Mouse (Mus musculus) heart, postnatal 36 days (tissue): ENCODE results near the gene Cep83. TPM values are rescaled to one million over a fixed set of nuclear protein-coding genes. Genes with fewer than 3 reads are reported as not detected.
"Not testable (repeated sequence)": the region's sequence is repeated elsewhere in the genome, so short reads cannot be mapped to it uniquely, and the experiment has no call there.

ENCODE experiments used
- DNase-seq, 2 experiments: peaks; one replicate each; pipeline ENCODE4 v3.0.0; 2021 to 2022
- intact Hi-C: fragments of 180-260 bp; cut with DNase I; formaldehyde crosslinking; loops from one replicate; pipeline ENCODE4 v1.15.1; 2025
- total RNA-seq, 2 experiments: library from RNA; stranded (reverse); gene quantifications; 2 replicates each; pipeline ENCODE4 v1.2.3; 2021

The Cep83 gene
- 10 to 100 TPM; 21.5 to 24.0 TPM for total RNA-seq

DNA sequence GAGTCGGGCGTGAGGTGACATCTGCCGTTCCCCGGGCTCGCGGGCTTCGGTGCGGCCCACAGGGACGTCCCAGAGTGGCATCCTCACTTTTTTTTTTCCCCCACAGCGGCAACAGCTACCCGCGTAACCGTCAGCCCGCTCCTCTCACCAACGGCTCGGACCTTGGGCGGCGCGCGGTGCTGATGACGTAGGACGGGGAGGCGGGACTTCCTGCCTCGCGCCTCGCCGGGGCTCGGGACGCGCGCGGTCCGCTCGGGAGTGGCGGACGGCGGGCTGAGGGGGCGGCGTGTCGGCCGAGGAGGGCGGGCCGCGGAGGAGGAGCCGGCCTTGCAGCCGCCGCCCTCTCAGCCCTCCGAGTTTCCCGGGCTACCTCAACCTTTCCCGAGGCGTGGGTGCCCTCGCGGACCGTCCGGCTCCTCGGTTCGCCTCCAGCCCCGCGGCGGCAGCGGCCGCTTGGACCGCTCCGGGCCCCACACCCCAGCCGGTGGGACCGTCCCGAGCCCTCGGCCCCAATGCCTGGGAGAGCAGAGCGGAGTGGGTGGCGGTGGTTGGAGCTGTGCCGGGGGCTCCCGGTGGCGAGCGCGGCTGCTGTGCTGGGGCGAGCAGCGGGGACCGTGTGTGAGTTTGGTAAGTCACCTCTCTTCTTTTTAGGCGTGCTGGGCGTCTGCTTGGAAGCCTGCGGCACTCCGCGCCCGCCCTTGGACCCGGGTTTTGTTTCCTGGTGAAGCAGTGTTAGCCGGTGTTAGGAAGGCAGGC, at the start of gene Cep83:
Gene Cep83 (plus strand): TSS at position 235 of the 756 bp plus-strand sequence.
- DNase-seq, result peak; percentile 95 to 98
- intact Hi-C loops, result loop anchor here (5.0 kb wide), 1 partner anchor 281 kb away; no protein-coding TSS in a partner anchor

DNA sequence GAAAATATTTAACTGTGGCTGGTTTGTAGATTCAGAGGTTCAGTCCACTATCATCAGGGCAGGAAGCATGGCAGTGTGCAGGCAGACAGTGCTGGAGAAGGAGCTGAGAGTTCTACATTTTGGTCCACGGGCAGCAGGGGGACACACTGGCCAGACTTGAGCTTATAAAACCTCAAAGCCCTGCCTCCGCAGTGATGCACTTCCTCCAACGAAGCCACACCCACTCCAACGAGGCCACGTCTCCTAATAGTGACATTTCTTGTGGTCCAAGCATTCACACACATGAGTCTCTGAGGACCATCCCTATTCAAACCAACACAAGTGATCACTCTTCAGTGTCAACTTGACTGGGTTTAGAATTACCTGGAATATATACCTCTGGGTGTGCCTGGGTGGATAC, 49.2 kb upstream of the Cep83 start:
- intact Hi-C loops, result no loop called here

DNA sequence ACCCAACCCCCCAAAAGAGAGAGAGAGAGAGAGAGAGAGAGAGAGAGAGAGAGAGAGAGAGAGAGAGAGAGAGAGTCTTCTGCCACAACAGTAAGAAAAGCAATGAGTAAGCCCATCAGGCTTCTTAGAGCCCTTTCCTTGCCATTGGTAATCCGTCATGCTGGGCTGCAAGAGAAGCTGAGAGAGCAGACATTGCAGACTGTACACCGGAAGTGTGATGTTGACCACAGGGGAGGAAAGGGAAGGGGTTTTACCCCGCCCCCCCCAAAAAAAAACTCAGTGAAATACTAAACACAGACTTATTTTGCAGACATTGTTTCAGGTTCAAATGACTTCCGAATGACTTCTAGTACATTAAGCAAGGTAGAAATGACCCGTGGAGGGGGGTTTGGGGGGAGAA, 48.4 kb upstream of the Cep83 start:
- no peak for DNase-seq
- intact Hi-C loops, result no loop called here

More for the DNA sequence above, 49.2 kb upstream of the Cep83 start:
- no peak for DNase-seq

DNA sequence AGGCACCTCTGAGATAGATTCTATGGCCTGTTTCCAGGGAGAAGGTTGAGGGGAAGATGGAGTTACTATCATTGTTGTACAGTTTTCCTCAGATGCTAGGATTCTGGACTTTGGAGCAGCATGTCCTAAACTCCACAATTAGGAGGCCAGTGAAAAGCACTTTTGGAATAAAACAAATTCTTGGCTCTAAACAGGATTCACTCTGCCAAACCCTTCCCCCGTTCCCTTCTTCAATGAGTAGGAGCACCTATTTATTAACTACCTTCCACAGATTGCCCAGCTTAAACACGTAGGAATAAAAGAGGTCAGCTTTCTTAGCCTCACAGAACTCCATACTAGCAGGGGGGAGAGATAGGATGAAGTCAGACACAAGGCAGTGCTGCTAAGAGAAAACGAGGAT, 24.4 kb upstream of the Cep83 start:
- no peak for DNase-seq
- intact Hi-C loops, result no loop called here

DNA sequence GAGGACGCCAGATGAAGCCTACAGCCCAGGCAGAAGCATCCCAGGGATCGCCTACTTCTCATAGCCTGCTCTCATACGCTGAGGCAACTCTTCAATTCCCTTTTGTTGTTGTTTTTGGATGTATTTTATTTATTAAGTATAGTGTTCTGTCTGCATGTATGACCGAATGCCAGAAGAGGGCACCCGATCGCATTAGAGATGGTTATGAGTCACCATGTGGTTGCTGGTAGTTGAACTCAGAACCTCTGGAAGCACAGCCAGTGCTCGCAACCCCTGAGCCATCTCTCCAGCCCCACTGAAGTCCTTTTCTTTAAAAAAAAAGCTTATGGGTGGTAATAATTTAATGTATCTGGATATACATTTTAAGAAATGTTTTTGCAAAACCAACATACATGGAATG, 24.0 kb upstream of the Cep83 start:
- DNase-seq, result no peak
- intact Hi-C loops, result no loop called here

DNA sequence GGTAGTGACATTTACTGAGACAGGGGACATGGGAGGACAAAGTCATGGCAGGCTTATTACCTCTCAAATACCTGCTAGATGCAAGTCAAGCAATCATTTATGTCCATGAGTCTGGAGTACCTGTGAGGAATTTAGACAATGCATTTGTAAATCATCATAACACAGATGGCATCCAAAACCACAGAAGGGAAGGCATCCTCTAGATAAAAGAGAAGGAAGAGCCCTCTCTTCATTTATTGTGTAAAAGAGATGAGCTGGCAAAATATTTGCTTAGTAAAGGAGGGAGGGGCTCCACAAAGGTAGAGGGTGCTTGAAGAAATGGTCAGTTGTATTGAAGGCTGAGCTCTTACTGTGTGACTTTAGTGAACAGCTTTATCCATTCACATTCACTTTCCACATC, 20.3 kb upstream of the Cep83 start:
- intact Hi-C loops, result no loop called here
- no peak for DNase-seq

DNA sequence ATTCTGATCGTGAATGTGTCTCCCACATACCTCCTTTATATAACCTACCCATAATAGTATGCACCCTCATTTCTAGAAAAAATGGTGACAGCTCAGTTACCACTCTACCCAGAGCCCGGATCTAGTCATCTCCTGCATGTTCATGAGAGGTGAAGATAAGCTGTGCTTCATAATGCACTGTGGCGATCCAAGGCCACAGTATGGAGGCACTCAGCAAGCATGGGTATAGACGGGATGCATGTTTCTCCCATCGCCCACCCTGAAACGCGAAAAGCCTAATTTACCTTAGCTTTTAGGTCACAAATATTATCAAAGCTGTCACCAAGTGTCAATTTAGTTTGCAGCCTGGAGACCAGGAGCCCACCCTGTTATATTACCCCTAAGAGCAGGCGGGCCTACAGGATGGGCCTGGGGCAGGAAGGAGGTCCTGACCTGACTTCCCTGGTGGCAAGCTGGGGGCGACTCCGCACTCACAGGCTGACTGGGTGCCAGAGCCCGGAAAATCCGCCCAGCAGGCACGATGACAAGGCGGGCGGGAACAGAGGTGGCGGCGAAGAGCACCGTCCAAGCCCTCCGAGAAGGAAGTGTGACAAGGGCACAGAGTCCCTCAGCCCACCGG, 544 bp upstream of the Cep83 start:
- intact Hi-C loops, result loop anchor here (5.0 kb wide), 1 partner anchor 281 kb away; no protein-coding TSS in a partner anchor
- DNase-seq, result no peak

DNA sequence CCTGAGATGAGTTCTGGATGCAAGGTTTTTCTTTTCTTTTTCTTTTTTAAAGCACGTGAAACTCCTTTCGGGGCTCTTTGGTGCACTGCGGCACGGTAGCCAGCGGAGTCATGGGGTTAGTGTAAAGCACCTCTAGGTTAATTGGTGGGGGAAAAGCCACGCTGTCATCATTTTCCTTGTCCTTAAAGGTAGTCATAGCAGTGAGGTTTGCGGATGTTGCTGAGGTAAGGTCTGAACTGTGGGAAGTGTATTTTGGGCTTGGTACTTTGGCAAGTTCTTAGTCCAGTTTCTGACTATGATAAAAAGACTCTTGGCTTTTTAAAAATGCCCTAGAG, 689 bp downstream of the Cep83 start:
- intact Hi-C loops, result loop anchor here (5.0 kb wide), 1 partner anchor 282 kb away; no protein-coding TSS in a partner anchor
- no peak for DNase-seq

DNA sequence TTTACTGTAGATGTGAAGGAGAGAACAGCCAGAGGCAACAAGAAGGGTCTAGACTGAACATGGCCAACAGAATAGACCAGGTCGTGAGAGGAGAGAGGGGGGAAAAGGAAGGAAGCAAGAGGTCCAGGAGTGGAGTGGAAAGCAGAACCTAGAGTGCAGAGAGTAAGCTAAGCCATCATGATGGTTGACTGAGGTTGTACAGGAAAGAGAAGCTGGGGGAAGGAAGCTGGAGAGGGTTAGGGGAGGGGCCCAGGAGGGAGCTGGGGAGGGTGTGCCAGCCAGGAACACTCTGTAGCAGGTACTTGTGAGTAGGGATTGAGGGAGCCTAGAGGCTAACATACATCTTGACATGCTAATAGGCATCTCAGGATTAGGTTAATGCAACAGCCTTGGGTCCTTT, 1.9 kb downstream of the Cep83 start:
- intact Hi-C loops, result no loop called here
- DNase-seq, result no peak

DNA sequence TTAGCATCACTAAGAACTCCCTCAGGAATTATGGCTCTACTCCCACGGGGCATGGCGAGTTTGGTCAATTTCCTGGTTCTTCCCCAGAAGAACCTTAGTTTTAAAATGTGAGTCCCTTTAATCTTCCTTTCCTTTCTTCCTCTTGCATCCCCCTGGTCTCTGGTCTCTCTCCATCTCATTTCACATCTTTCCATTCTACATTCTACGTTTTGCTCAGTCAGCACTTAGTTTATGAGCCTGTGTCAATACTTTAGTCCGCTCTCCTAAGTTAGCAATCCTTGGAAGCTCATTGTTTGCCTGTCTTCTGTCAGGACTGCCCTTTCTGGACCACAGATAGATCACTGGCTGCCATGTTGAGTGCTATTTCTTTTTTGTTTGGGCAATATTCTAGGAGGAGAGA, 3.7 kb downstream of the Cep83 start:
- intact Hi-C loops, result no loop called here
- no peak for DNase-seq

DNA sequence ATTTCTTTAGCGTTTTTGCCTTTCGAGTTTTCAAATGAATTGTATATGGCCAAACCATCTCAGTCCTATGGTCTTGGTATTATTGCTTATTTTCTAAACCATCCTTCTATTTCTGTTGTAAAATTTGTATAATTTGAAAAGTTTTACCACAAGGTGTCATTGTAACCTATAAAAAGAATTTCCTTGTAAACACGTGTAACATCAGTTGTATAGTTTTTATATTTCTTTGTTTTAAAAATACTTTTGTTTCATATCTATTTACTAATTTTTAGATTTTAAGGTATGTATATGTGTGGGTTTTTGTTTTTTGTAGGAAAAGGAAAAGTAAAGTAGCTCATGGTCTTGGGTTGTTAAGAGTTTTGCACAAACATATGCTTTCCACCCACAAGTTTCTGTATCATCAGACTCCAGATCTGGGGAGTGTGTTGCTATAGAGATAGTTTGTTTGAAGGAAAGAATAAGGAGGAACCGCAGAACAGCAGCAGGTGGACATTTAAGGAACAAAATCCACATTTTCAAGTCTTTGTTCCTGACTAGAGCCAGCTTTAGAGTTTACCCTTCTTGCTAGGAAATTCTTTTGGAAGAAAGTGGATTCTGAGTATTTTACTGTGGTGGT, 17.3 kb downstream of the Cep83 start:
- DNase-seq, result no peak
- intact Hi-C loops, result no loop called here

DNA sequence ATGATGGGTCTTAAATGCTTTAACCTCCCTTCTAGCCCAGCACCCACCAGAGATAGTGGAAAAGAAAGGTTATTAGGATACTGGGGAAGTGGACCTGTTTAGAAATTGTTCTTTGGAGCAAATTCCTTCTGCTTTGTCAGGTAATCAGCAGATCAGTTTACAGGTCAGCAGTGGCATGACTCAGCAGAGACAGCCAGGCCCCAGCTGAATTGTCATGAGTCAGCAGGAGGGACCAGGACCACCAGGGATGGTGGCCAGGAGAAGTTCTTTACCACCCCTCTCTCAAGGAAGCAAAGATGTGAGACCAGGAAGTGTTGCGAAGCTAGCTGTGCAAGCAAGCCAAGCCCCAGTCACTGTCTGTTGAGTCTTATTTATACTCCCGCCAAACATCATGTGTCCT, 18.2 kb downstream of the Cep83 start:
- intact Hi-C loops, result no loop called here
- no peak for DNase-seq

DNA sequence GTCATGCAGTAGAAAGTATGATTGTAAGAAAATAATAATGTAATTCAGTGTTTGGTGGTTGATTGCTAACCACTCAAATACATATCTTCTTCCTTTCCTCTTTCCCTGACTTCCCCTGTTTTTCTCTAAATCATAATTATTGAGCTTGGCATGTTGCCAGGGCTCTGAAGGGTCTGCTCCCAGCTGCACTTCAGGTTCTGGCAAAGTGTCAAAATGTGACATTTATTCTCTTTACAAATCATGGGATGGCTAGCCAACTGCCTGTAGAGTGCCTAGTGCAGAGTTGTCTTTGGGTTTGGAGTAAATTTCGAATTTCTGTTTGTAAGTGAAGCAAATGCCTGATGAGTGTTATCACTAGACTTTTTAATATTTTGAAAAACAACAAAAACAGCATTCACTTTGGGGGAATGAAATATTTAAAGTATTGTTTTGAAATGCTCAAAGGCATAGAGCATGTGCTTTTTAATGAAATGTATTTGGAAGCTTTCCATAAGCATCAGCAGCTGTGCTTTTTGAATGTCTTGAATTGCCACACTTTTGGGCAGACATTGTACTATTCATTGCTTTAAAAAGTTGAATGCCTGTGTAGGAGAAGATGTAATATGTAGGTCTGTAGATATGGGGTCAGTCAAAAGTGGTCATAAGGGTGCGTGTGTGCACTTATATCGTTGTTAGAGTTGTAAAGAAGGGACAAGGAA, 21.3 kb downstream of the Cep83 start:
- DNase-seq, result peak in 1 of 2 experiments; percentile 13
- intact Hi-C loops, result no loop called here

DNA sequence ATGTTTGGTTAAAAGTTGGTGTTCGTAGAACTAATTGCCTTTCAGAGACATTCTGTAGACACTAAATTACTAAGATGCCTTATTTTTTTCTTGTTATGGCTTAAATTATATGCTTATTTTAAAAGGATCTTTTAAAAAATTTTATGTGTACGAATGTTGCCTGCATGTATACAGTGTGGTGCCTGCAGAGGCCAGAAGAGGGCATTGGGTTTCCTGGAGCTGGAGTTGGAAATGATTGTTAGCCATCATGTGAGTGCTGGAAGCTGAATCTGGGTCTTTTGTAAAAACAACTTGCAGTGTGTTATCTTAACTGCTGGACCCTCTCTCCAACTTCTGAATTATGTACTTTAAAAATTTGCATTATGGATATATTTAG, 21.9 kb downstream of the Cep83 start:
- DNase-seq, result no peak
- intact Hi-C loops, result no loop called here

DNA sequence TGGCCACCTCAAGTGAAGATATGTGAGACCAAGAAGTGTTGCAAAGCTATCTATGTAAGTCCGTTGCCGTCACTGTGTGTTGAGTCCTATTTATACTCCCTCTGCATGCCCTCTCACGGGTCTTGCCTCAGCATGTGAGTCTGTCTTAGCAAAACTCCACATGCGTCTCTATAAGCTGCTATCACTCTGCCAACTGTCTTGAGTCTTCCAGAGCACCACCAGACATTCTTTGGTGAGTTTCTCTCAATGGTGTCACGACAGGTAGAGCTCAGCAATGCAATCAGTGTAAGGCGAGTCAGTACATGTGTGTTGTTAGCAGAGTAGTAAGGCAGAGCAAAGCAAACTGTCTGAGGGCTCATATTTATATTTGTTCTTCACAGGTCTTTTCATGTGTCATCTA, 31.8 kb downstream of the Cep83 start:
- no peak for DNase-seq
- intact Hi-C loops, result no loop called here

DNA sequence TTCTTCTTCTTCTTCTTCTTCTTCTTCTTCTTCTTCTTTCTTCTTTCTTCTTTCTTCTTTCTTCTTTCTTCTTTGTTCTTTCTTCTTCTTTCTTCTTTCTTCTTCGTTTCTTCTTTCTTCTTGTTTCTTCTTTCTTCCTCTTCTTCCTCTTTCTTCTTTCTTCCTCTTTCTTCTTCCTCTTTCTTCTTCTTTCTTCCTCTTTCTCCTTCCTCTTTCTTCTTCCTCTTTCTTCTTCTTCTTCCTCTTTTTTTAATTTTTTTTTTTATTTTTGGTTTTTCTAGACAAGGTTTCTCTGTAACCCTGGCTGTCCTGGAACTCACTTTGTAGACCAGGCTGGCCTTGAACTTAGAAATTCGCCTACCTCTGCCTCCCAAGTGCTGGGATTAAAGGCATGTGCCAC, 39.6 kb downstream of the Cep83 start:
- DNase-seq, intact Hi-C loops: not testable (repeated sequence)

DNA sequence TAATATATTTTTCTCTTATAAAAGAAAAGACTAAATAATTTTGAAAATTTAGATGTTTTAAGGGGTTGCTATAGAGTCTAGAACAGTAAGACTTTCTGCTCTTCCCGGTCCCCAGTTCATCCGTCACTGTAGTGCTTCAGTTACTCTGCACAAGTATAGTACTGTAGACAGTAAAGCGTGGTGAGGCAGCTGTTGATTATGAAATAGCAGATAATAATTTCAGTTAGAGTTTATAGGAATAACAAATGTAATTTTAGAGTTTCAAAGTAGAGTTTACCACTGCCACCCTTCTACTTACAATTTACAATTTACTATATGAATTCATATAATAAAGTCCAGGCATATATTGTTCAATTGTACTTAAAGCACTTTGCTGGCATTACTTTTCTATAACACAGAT, 42.0 kb downstream of the Cep83 start:
- DNase-seq, result no peak
- intact Hi-C loops, result no loop called here

DNA sequence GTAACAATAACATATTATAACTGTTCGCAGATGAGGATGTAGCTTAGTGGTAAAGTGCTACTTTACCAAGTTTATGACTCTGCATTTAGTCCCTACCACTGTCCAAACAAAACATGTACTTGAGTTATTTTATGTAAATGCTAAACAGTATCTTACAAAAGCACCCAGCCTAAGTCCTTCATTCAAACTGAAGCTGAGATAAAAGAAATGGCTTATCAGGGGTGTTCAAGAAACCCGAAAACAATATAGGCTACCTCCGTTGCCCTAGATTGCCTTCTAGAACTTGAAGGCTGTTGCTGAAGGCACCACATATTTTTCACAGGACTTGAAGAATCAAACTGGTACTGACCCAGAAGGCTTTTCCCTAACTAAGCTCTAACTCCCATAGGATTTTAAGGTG, 46.4 kb downstream of the Cep83 start:
- no peak for DNase-seq
- intact Hi-C loops, result no loop called here

DNA sequence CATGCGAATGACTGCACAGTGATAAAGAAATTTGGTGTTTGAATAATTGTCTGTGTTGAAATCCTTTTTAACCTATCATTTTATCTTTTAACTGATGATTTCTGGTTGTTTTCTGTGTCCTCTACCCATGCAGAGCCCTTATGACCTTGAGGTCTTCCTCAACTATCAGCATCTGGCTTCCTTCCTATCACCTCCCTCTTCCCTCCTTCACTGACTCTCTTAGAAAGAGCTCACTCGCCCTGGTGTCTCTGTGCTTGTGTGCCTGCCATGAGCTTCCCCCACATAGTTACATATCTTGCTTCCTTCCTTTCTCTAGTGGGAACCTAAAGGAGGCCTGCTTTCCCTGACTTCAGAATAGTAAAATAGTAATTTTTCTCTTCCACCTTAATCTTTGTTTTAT, 51.8 kb downstream of the Cep83 start:
- intact Hi-C loops, result no loop called here
- DNase-seq, result no peak

DNA sequence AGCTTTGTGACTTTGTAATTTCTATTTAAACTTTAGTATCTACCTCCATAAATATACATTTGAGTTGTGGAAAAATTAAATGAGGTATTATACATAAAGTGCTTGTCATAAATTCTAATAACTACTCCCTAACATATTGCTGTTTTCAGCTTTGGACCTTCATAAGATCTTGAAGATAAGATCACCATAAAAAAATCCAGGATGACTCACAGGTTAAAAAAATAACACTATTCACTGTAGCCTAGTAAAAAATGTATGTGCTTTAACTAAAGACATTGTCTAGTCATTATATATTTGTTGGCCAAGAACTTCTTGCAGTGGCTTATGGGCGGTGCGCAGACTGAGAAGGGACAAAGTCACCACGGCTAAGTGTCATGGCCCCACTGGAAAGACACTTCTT, 53.0 kb downstream of the Cep83 start:
- intact Hi-C loops, result no loop called here
- no peak for DNase-seq

DNA sequence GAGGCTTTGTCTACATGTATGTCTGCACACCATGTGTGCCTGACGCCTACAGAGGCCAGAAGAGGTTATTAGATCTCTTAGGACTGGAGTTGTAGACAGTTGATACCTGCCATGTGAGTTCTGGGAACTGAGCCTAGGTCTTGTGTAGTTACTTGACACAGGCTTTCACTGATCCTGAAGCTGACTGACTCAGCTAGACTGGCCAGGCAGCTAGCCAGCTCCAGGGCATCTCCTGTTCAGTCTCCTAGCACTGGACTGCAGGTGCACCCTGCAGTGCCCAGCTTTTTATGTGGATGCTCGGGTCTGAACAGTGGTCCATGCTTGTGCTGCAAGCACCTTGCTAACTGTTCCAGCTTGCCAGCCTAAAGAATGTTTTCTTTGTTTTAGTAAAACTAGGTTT, 58.6 kb downstream of the Cep83 start:
- no peak for DNase-seq
- intact Hi-C loops, result no loop called here

DNA sequence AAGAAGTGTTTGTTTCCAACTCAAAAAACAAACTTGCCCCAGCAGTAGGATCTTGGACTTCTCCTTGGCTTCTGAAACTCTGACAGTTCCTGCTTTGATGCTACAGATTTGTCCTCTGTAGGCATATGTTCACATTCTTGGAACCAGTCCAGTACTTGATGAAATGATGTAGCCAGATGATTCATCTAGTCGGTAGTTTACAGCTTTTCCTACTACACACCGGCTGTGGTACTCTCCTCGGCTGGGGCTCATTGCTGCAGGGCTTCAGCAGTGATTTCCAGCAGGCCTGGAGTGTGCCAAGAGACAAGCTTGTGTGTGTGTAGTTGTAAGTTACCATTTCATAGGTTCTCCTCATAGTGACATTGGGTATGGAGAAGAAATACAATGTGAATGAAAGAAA, 83.0 kb downstream of the Cep83 start:
- DNase-seq, result no peak
- intact Hi-C loops, result no loop called here
